Mouse (Mus musculus) frontal cortex, postnatal 14 days (tissue): ENCODE measurements around the gene Map2k4.

Experiments used
- DNase-seq, 2 experiments: peaks; one replicate each; pipeline ENCODE4 v3.0.0; 2022; ENCODE audit warnings: low spot score in 2 of 2

Gene Map2k4

DNA sequence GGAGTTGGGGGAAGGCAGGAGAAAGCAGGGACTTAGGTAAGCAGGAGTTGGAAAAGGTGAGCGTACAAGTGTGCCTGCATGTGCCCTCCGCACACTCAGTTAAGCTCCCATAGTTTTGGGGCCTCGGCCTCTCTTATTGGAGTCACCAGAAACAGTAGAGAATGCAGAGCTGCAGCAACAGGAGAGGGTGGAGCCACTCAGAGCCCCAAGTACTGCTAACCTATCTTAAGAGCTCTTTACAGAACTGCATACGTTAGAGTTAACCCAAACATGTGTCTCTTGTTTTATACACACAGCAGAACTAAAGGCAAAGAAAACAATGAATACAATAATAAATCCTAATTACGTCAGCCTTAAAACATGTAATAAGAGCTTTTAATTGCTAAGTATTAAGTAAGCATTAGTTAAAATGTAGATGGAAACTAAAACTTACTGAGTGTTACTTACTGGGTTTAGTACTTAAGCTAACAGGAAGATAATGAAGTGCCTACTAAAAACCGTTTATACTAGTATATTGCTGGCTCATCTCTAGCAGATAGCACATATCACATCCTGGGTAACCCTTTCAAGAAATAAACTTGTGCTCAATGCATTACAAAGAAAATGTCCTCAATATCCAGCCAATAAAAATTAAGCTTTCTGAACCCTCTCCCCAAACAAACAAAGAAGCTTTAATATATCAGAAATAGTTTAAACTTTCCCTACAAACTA lies 14.0 kb downstream of the Map2k4 start:
- DNase-seq, result no peak

DNA sequence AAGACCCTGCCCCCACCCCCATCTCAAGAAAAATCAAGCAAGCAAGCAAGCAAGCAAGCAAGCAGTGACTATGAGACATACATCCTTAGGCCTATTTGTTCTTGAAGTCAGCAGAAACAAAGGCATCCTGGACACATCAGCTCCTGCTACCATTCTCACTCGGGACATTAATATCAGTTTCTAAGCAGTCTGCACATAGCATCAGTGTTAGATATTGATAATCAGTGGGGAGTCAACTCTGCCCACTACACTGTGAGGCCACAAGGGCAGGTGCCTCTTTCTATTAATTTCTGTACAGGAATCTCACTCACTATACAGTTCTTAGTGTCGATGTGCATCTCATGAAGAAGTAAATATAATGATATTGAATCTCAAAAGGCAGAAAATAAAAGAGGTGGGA lies 14.6 kb downstream of the Map2k4 start:
- no peak for DNase-seq

DNA sequence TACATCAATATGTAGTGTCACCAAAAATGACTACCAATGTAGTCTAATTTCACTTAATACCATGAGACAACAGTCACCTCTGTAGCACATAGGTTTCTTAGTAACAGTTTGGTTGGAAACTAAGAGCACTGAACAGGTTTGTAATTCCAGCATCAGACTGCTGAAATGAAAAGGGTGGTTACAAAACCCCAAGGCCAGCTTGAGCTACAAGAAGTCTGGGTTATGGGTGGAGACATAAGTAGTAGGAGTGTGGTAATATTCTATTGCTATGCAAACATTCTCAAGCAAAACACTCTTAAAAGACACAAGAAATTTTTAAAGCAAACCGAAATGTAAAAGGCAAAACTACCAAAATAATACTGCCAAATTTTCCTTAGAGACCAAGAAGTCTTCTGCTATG lies 16.6 kb downstream of the Map2k4 start:
- no peak for DNase-seq

DNA sequence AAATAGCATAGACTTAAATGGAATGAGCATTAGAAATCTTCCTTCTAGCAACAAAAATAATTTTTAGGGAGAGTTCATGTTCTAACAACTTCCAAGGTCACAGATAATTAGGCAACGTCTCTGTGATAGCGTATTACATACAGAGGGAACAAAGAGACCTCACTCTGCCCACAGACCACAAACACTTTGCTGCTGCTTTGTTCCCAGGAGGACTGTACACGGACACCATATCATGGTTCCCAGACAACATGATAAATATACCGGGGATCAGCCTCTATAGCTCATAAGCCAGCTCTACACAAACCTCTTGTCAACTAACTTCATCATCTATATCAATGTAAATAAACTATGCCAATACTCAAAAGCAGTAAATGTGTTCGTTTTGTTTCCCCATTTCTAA lies 18.1 kb downstream of the Map2k4 start:
- DNase-seq, result no peak

DNA sequence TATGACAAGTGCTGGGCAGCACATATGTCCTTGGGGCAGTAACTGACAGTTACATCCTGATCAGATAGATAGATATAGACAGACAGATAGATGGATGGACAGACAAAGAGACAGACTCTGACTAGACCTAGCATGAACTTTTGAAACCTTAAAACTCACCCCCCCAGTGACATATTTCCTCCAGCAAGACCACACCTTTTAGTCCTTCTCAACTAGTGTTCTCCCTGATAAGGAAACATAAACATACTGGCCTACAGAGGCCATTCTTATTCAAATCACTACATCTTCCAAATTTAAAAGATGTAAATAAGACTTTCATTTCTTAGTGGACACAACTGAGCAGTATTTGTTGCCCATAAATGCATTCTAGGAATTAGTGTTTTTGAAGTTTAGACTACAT lies 19.7 kb downstream of the Map2k4 start:
- no peak for DNase-seq

DNA sequence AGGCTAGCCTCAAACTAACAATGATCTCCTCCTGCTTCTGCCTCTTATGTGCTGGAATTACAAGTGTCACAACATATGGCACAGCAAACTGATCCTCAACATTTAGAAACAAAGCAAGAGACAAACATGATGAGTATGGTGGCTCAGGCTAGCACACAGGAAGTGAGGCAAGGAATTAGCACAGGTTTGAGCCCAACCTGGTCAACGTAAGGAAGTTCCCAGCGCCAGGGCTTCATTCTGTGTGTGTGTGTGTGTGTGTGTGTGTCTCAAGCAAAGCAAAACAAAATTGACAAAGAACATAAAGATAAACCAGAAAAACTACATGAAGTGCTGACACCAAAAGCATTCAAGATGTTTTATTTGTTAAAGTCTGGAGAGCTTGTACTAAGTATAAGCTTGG lies 27.2 kb downstream of the Map2k4 start:
- no peak for DNase-seq

DNA sequence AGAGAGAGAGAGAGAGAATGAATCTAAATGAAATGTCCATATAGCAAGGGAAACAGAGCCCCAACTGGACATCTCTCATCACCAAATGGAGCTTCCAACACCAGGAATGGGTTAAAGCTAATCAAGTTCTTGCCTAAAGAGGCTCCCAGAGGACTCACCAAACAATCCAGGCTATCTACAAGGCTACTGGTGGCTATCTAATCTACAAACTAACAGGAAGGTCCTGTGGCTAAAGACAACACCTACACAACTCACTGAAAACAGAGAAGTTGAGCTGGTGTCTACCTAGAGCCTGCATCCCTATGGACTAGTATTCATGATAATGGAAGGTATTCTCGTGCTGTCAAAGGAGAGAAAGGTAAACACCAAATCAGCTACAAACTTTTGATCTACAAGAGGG lies 28.7 kb downstream of the Map2k4 start:
- DNase-seq, result no peak

DNA sequence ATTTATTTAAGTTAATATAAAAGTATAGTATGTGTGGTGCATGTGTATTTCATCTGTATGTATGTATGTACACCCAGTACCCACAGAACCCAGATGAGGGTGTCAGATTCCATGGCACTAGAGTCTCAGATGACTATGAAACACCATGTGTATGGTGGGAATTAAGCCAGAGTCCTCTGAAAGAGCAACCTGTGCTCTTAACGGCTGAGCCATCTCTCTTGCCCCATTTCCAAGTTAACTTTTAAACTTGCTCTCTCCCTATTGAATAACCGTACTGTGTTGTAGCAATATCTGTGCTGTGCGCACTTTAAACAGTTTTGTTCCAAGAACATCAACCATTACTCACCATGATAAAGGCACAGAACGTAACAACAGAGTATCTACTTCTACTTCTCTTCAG lies 33.9 kb downstream of the Map2k4 start:
- no peak for DNase-seq

DNA sequence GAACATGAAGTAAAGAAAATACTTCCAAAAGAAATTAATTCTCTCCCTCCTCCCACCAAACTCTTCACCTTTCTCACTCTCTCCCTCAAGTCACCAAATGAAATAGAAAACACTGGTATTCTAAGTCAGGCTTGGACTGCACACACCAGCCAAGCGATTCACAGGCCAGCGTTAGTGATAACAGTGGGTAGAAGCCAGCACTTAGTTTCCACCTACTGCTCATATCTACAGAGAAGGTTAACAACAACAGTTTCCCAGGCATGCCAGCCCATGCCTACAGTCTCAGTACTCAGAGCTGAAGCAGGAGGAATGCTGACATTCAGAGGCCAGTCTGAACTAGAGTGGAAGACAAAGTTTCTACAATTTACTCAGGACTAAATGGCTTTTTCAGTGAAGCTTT lies 34.5 kb downstream of the Map2k4 start:
- no peak for DNase-seq

DNA sequence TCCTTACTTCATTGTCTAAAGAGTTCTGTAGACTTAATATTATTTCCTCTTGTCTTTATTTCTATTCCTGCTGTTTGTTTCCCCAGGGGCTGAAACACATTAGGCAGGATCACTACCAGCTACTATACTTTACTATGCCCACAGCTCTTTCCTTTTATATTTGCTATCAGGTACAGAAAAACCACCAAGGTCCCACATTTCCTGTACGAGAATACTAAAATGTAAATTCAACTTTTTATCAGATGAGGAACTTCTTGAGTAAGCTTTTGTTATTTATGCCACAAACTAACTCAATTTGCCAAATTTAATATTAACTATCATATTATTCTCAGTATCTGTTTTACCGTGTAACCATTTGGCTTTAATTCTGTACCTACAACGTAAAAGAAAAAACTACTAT lies 37.6 kb downstream of the Map2k4 start:
- no peak for DNase-seq

DNA sequence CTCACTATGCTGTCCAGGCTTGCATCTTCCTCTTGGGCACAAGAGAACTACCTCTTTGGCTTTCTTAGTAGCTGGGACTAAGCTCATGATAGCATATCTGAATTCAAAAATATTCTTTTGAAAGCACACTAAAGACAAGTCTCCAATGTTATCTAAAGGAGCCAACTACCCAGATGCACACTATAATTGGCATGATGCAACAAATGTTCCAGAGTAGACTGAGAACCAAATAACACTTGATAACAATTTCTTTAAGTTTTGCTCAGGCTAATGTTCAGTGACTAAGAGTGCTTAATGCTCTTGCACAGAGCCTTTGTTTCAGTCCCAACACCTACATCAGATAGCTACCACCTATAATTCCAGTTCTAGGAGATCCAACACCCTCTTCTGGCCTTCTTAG lies 40.7 kb downstream of the Map2k4 start:
- DNase-seq, result no peak

DNA sequence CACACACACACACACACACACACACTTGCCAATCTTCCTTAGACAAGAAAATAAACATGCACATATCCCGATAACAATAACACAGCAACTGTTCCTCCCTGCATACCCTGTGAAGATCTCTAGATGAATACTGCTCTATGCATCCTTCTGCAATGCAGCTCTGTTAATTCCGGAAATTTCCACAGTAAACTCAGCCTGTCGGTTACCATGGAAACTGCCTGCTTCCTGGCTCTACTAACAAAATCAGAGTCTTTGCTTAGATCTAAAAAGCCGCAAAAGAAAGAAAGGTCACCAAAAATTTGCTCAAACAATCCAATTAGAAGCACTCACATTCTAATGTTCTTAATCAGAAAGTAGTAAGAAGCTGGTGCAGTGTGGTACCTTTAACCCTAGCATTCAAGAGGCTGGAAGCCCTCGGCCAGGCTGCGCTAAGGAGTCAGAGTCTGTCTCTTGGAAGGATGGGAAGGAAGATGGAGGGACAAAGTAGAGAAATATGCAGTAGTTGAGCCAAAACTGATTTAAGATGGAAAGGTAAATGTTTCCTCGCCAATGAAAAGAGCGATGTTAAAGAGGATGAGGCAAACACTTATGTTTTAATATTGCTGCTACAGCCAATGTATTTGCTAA lies 42.3 kb downstream of the Map2k4 start:
- DNase-seq, result peak; percentile 16 to 22

DNA sequence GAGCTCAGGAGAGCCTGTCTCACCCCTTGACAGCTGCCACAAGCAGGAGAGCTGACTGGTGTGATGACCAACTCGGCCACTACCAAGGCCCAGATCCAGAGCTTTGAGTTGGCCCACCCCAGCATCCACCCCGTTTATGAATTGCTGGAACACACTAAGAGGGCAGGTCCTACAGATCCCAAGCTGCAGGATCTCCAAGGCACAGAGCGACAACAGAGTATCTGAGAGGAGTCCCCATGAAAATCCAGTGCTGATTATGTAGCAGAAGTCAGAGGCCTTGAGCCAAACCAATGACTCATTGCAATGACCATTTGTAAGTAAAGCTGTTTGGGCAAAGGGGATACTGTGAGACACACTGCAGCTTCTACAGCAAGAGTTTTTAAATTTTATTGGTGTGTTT lies 44.2 kb downstream of the Map2k4 start:
- DNase-seq, result no peak

DNA sequence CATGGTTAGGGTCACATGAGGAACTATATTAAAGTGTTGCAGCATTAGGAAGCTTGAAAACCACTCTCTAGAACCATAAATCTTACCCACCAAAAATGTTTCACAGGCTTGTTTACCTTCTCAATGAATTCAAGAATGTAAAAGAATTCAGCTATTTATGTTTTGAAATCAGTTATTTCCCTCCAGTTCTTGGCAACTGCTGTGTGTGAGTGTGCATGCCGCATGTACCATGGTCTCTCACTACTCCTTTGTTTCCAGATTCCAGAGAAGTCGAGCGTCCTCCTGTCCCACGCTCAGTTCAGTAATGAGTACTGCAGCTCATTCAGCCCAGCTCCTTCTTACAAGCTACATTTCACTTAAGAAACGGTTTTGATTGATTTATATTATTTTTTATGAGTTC lies 47.3 kb downstream of the Map2k4 start:
- DNase-seq, result no peak

DNA sequence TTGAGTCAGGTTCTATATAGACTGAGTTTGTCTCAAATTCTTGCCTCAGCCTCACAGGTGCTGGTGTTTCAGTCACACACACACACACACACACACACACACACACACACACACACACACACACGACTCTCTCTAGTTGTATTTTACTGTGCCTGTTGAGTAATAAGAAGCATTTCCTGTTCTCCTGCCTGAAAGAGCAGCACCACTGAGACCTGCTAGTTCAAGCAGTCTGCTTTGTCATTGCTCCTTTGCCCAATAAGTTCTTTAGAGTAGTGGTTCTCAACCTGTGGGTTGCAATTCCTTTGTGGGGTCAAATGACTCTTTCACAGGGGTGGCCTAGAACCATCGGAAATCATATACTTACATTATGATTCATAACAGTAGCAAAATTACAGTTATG lies 47.7 kb downstream of the Map2k4 start:
- no peak for DNase-seq

DNA sequence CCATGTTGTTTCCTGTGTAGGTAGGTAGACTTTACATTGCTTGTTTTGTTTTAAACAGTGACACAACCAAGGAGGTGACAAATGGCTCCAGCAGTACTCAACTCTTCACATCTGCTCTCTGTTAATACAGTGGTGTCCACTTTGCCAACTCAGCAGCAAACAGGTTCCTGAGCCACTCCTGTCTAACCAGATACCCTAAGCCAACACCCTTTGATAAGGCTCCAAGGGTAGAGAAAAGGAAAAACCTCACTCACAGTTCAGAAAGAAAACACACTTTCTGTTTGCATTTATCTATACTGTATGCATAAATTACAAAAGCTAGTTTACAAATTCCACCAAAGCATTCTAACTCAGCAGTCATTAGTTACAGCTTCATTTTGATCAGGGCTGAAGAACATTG lies 48.2 kb downstream of the Map2k4 start:
- no peak for DNase-seq

DNA sequence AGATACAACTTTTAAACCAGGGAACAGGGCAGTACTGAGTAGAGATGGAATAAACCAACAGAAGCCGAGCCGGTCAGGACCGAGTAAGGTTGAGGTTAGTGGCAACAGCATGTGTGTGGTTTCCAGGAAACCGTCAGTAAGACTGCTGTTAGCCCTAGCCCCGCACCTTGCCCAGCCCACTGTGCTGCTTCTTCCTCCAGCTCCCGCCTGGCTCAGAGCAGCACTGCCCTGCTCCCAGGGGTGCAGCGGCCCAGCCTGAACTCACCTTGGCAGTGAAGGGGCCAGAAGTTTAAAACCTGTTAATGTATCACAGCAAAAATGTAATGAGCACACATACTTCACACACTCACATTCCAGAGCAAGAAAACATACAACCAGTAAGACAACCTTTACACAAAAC lies 53.4 kb downstream of the Map2k4 start:
- DNase-seq, result no peak

DNA sequence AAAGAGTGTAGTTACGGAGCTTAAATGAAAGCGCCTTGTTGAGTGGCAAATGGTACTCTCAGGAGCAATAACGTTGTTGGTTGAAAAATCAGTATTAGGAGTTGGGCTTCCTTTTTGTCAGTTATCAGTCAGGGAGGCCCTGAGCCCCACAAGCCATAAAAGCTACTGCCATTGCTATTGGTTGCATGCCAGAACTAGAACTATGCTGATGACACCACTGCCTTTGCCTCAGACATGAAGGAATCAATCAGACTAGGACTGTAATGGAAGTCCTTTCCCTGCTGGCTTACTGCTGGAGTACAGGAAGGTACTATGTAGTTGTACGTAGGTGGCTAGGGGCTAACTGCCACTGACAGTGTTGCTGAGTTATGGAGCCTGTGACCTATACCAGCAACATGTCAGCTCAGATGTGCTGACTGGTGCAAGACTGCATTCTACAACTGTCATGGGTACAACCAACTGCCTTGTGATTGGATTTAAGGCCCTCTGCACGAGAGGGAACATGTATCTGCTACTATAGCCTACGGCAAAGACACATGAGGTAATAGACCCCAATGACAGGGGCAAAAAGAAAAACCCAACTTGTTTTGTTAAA lies 58.4 kb downstream of the Map2k4 start:
- no peak for DNase-seq

DNA sequence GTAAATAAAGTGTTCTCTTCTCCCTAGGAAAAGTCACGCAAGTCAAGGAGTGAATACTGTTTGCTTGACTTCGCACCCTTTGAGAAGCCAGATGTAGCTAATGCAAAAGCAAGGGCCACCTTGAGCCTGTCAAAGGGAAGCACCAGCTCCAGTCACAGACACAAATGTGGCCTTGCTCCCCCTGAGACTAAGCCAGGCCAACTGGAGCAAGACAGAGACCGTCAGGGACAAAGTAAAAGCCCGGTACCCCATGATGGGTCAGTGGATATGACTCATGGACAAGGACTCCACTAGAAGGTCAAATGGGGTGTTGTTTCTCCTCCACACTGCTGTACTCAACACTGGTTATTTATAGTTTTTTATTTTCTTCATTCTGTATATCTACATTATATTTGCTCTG lies 59.2 kb downstream of the Map2k4 start:
- DNase-seq, result no peak

DNA sequence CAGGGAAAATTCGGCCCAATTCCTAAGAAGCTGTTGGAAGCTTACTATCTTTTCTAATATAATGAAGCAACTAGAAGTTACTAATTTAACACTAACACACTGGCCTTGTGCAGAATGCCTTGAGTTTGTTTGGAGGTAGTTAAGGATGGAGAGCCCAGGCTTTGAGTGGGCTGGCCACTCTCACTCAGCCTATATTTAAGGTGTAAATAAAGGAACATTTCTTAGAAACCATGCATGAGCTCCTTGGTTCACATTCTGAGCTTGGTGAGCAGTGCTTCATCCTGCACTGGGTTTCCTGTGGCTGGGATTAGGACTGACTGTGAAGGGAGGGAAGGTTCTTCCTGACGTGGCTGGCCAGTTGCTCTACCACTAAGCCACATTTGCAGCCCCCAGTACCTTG lies 64.4 kb downstream of the Map2k4 start:
- DNase-seq, result no peak

DNA sequence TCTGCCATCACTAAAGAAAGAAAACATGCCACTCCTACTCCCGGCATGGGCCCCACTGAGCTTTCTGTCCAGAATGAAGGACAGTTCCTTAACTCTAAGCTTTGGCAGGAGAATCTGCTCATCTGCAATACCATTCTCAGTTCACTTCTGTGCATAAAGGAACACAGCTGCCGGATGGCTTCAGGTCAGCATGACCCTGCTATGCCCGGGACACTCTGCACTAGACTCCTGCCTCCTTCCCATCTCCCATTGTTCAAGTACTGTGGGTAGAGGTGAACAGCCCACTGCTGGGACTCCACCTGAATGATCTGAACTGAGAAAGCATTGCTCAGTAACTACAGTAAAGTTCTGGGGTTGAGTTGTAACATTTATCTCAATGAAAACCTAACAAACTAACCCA lies 66.5 kb downstream of the Map2k4 start:
- DNase-seq, result no peak

DNA sequence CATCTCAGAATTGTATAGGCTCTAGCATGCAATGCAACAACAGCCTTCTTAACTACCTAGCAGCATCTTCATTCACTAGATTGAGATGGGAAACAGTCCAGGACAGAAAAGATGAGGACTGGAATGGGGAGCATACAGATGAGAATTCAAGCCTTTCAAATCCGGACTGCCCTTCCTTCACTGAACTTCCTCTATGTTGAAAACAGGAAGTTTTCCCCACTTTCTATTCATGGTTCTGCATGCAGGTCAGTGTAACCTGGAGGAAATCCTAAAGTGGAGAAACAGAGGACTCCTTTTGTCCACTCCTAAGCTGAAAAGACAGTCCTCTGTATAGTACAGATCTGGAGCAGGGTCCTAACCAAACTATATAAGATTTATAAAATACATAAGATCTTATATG lies 68.1 kb downstream of the Map2k4 start:
- no peak for DNase-seq

DNA sequence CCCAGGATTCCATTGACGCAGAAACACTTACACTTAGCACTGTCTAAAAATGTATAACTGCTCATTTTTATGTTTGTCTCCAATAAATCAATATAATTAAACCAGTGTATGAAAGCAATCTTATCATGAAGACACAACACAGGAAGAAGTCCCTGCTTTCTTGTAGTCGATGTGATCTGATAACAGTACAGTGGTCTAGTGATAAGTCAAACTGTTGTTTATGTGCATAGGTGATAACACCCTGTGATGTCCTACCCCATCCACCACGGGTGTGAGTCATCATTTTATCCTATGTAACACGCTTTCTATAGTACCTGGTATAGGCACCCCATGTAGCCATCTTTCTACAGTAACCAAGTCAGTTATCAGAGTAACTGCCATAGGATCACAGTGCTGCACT lies 74.3 kb downstream of the Map2k4 start:
- DNase-seq, result no peak
